Mouse (Mus musculus) frontal cortex, postnatal 36 days (tissue): ENCODE measurements around the gene Olfr789.

ENCODE experiments used
- DNase-seq, 2 experiments: peaks; one replicate each; pipeline ENCODE4 v3.0.0; 2022; ENCODE audit warnings: low spot score in 2 of 2

The Olfr789 gene

GRCm38 (mm10) chr10:129484452-129484851 is at the start of gene Olfr789:
Olfr789 (plus strand) TSS chr10:129484752.
- no peak for DNase-seq

GRCm38 (mm10) chr10:129461562-129461961 is 23.0 kb upstream of the Olfr789 start, which contains the start of gene Olfr787:
Olfr787 (plus strand) TSS chr10:129461862.
- DNase-seq: no peak

- no peak for DNase-seq
Observed at GRCm38 (mm10) chr10:129470698-129471097, 13.9 kb upstream of the Olfr789 start, which contains the start of gene Olfr788. Olfr788 (plus strand) TSS chr10:129470998.

GRCm38 (mm10) chr10:129473256-129473655 is 11.3 kb upstream of the Olfr789 start:
- DNase-seq: no peak

- no peak for DNase-seq
Observed at GRCm38 (mm10) chr10:129473723-129474122, 10.8 kb upstream of the Olfr789 start.

GRCm38 (mm10) chr10:129490101-129490500 is 5.5 kb downstream of the Olfr789 start:
- peak; percentile 18 to 46 for DNase-seq

GRCm38 (mm10) chr10:129498192-129498591 is 13.6 kb downstream of the Olfr789 start, which contains the start of gene Olfr790:
Olfr790 (plus strand) TSS chr10:129498492.
- no peak for DNase-seq

GRCm38 (mm10) chr10:129521492-129521891 is 36.9 kb downstream of the Olfr789 start, which contains the start of gene Olfr791:
Olfr791 (plus strand) TSS chr10:129521792.
- no peak for DNase-seq

GRCm38 (mm10) chr10:129538862-129539261 is 54.3 kb downstream of the Olfr789 start, which contains the start of gene Olfr792:
Olfr792 (plus strand) TSS chr10:129539162.
- no peak for DNase-seq
